Mouse (Mus musculus) naive thymus-derived CD4-positive, alpha-beta T cell, adult 2 months (primary cell): ENCODE results near the gene Tgfbr3.

Experiments used
- DNase-seq: peaks from one replicate; pipeline ENCODE4 v3.0.0-alpha.2; 2011; ENCODE audit warnings: low read depth

The Tgfbr3 gene

DNA sequence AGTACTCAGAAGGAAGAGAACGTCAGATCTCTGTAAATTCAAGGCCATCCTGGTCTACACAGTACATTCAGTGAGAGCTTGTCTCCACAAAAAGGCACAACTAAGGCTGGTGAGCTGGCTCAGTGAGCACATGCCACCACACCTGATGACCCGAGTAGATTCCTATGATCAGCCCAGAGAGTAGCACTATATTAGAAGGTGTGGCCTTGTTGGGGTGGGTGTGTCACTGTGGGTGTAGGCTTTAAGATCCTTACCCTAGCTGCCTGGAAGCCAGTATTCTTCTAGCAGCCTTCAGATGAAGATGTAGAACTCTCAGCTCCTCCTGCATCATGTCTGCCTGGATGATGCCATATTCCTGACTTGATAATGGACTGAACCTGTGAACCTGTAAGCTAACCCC is 115.9 kb downstream of the Tgfbr3 start:
- no peak for DNase-seq

DNA sequence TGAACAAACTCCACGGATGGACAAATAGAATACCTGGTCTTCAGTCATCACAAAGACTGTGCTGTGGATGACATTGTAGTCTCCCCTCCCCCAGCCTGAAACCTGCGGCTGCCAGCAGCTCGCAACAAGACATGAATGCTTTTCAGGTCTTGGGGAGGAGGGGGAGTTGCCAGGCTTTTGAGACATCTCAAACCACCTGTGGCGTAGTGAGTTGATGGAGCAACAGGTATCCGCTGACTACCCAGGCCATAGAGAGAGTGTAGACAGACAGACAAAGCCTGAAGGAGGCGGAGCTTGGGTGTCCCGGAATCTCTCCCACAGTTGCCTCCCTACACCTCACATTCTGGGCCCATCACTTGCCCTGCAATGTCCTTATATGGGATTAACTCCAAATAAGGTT is 117.6 kb downstream of the Tgfbr3 start:
- no peak for DNase-seq

DNA sequence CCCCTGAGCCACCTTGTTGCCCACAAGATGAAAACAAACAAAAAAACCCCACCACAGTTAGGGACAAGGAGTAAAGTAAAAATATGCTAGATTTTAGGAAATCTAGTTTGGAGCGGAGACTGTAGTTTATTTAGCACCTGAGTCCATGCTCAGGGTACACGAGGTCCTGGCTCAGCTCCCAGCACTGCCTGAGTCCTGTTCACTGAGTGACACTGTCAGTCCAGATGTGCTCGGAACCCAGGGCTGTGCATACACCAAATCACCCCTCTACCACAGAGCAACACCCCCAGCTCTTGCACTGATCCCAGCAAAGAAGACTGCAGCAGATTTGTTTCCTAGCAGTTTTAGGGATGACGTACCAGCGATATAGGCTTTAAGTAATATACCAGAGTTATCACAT is 119.6 kb downstream of the Tgfbr3 start:
- no peak for DNase-seq

DNA sequence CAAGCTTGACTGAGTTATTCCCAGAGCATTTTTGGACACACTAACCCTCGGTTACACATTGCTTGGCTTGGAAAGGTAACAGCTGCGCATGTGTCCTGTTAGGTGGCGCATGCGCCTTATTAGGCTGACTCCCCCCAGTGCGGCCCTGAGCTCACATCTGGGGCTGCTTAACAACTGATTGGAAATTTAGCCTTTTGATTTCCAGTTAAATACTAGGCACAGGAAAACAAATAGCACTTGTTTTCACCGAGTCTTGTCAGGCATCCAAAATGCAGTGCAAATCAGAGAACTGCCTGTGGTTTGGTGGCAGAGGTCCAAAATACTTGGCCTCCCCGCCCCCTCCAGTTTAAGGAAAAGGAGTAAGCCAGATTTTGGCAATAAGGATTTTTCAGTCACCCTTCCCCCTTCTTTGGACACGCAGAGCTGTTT is 121.5 kb downstream of the Tgfbr3 start:
- DNase-seq = no peak

DNA sequence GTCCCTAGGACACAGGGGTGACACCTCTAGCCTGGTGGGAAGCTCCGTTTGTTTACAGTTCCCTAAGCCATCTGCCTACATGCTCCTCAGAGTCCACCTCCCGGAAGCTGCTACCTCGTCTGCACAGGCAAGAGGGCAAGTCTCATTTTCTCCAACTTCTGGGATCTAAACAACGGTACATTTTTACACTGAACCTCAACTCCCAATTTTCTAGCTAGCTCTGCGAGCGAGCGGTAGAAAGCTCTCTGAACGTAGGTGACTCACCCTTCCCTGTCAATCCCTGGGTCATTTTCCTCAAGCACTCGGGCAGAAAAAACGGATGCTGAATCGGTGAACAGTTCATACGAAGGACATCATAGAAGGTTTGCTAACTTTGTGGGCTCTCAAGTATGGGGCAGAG is 122.1 kb downstream of the Tgfbr3 start:
- no peak for DNase-seq

DNA sequence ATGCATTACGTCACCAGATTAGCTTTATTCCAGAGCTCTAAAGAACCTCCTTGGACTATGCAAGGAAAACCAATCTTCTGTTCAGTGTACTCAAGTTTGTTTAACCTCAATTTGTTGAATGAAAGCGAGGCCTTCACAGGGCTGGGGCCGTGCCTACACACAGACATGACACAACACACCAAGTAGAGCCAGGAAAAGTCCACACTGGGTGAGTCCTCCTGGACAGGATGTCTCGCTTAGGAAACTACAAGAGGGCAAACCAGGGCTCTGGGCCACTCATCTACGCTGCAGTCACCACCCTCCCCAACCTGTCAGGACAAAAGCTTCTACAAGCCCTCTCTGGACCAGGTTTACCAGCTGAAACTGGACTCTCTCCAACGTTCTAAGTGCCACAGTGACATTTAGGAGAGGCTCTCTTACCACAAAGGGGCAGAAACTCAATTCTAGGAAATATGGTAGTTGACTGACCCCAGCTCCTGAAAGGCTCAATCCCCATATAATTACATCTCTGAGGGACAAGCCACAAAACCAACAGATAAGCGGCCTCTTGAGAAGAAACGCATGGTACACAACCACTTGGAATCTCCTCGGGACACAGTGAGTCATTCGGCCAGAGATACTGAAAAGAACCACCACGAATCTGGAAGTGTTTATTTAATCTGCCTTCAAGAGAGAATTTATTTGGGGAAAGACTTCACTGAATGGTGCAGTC is 122.6 kb downstream of the Tgfbr3 start:
- no peak for DNase-seq

DNA sequence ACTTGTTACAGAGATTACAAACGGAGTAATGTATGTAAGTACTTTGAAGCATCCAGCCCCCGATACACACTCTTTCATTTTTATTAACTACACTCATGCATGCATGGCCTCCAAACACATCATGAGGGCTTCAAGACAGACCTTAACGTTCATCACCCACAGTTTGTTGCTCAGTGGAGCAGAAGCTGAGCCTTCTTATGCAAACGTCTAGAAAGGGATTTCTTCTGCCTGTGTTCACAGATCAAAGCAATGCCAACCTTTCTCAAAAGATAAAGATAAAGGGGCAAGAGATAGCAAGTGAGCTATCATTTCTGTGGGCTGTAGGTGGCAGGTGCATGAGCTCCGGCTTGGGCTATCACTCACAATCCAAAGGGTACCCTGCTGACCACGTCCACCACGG is 123.7 kb downstream of the Tgfbr3 start:
- peak; percentile 62 for DNase-seq

DNA sequence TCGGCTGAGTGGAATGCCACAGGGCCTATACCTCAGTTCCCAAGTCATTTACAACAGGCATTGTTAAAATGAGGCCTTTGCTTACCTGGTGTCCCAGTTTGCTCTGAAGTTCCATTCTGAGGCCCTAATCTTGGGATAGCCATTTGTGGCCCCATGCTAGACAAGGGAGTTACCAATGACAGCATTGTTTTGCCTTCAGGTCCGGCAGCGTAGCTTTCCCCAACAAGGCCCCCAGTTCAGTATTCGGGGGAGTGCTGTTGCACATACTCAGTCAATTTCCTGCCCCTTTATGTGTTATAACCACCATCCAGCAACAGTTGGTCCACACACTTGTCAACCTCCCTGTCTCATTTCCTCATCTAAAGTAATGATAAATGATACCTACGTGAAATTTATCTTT is 124.2 kb downstream of the Tgfbr3 start:
- DNase-seq = peak; percentile 42

DNA sequence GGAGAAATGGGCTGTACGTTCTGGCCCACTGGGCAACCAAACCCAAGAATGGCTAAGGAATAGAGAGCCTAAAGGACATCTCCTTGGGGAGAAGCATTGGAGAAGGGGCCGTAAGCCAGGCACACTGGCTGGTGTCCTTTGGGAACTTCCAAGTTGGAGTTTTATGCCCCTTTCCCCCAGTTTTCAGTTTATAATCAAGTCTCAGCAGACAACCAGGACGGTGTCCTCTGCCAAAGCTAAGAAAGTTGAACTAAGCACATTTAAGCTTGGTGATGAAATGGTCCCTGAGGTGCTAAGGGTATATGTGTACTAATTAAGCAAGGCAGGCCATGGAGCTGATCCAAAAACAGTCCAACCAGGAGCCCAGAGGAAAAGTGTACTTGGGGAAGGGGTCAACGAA is 124.6 kb downstream of the Tgfbr3 start:
- DNase-seq = no peak

DNA sequence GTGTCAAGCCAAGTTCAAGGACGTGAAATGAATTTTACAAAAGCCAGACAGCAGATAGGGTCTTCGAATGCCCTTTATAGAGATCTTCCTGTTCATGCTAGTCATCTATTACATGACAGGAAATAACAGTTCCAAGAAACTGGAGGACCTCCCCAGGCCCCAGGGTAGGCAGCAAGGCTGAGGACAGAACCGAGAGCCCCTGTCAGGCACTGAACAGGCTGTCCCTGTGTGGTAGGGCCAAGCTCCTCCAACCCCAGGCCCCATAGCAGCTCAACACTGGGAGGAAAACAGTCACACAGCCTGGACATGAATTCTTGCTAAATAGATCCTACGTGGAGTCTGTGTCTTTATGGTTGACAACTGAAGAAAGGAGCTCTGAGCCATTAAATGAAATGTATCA is 125.3 kb downstream of the Tgfbr3 start:
- no peak for DNase-seq

DNA sequence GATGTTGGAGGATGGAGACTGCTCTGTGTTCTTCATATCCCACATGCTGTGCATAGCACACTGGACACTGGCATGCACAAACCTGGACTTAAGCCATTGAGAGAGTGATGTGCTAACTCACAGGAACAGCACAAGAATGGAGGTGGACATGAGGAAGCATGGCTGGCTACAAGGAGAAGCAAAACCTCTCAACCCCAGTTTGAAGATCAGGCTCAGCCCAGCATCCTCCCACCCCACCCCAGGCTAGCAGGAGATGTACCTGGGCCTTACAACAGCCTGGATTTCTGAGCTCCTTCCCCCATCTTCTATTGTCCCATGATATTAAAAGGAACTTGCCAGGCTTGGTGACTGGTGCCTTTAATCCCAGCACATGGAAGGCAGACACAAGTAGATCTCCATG is 126.1 kb downstream of the Tgfbr3 start:
- DNase-seq = no peak

DNA sequence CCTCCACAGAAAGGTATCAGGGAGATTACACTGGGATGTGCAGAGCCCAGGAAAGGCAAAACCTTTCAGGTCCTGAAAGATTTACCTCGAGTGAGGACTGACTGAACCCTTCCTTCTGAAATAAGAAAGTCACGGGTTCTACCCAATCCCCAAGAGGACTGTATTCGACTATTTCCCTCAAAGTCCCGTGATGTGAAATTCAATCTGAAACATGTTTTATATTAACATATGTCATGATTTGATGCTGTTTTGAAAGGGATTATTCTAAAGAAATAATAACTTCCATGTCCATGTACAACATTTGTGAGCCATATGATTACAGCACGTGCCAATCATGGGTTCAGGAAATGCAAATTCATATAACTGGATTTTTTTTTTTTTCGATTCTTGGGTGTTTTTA is 126.6 kb downstream of the Tgfbr3 start:
- no peak for DNase-seq

DNA sequence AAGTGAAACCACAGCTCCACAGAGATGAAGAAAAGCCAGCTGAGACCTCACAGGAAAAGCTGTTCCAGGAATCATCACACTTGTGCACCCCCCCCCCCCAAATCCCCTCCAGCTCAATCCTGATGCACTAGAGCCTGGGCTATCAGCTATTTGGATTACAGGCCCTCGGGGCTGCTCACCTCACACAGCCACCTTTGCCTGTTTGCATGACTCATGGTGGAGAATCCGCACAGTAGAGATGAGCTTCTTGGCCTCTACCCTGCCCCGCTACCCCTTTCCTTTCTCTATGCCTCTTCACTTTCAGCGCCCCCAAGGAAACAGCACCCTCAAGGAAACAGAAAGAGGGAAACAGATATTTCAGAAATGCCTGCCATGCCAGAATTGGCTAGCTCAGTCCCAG is 127.1 kb downstream of the Tgfbr3 start:
- DNase-seq = no peak

DNA sequence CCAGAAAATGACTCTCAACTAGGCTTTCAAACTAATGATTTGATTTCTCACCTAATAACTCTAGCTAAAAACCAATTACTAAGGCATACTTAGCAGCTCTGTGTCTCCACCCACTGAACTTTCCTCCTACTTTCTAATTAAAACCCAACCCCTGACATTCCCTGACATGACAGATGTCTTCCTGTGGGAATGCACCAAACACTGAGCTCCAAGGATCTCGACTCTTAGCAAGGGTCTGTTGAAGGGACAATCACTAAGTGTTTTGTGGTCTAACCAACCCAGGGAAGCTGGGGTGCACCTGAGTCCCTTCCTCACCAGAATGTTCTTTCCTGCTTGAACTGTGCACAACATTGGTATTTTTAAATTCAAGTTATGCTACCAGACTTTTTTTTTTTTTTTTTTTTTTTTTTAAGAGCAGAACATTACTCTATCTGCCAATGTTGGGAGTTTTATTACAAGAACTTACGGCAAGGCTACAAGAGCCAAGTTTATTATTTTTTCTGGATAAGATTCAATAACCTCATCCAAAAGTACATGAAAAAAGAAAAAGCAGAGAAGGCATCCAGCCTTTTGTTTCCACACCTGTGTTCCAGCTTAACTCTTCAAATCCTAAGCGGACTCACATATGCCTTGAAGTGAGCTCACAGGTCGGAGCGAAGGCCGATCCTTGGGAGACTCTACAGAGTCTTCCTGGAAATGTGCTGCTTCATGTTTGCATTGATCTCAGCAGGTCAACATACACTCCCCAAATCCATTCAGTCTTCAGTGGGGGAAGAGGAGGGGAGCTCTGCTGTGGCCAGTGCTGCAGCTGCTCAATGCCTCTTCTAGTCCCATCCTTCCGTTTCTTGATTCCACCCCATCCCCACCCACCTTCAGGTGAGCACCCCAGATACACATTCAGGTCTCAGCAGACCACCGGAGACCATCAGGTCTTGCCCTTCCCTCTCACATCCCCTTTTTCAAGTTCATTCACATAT is 129.2 kb downstream of the Tgfbr3 start:
- no peak for DNase-seq

DNA sequence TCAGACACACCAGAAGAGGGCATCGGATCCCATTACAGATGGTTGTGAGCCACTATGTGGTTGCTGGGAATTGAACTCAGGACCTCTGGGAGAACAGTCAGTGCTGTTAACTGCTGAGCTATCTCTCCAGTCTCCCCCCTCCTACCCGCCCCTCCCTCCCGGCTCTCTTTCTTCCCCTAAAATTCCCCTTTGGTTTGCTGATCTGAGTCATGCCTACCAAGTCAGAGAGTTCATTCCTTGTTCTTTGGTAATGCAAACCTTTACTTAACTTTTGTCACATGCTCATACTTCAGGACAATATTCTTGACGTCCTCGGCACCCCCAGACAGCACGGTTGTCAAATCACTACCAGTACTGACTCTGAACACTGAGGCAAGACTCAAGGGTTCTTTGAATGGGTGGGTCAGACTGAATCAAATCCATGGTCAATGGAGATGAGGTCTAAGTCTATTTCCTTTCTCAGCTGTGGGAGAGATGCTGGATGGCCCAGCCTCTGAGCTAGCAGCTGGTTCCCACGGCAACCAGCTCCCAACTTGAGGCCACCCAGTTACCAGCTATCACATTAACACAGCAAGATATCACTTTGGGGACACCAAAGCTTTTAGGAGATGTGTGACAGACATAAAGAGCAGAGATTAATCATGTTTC is 130.8 kb downstream of the Tgfbr3 start:
- no peak for DNase-seq

DNA sequence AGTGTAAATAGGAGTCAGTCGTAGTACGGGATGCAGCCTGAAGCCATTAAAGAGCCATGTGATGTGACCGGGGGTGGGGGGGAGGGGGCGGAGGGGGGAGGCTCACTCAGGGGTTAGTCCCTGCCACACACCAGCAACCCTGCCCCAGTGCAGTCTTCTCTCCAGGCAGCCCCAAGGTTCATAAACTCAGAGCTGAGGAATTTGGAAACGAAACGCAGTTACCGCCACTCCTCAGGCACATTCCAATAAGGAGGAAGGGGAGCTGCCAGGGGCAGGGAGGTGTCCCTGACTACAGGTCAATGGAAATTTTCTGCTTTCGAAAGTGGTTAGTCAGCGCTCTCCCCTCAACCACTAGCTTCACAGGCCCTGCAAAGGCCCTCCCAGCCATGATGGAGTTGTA is 132.0 kb downstream of the Tgfbr3 start:
- DNase-seq = no peak

DNA sequence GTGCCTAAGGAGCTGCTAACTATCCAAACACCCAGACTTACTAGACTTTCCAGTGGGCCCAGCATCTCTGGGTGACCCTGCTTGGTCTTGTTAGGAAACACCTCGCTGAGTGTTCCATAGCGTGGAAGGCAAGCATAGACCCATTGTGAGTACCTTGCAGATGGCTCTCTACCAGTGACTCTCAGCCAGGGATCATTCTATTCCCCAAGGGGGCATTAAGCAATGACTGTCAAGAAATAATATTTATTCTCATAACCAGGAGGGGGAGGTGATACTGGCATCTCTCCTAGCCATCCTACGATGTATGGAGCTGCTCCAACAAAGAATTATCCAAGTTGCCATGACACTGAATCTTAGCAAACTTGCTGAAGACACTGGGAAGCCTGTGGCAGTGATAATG is 133.3 kb downstream of the Tgfbr3 start:
- no peak for DNase-seq

DNA sequence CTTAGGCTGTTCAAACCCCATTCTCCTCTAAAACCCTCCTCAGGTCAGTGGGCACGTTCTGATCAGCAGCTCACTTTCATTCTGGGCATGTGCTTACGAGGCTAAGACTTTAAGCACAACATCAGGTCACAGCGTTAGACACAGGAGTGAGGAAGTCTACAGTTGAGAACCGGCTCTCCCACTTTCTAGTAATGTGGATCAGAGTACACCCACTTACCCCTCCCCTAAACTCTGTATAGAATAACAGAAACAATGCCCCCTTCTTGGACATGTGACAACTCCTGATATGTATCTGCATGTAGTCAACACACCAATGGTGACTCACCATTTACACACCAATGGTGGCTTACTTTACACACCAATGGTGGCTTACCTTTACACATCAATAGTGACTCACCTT is 136.4 kb downstream of the Tgfbr3 start:
- no peak for DNase-seq

DNA sequence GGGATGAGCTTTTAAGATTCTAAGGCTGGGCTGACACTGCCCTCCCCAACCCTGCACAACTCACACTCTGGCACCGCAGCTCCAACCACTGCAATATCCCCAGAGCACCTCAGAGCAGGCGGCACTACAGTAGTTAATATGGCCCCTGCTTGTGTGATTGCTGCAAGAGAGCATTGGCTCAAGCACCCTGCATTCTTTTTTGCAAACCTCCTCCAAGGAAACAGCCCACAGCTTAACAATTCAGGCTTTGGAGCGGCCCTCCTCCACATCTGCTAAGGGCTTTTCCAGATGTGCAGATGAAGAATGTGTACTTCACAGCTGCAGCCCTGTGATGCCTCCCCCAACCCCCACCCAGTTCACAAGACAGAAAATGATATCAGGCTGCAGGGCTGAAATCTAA is 138.1 kb downstream of the Tgfbr3 start:
- DNase-seq = no peak

DNA sequence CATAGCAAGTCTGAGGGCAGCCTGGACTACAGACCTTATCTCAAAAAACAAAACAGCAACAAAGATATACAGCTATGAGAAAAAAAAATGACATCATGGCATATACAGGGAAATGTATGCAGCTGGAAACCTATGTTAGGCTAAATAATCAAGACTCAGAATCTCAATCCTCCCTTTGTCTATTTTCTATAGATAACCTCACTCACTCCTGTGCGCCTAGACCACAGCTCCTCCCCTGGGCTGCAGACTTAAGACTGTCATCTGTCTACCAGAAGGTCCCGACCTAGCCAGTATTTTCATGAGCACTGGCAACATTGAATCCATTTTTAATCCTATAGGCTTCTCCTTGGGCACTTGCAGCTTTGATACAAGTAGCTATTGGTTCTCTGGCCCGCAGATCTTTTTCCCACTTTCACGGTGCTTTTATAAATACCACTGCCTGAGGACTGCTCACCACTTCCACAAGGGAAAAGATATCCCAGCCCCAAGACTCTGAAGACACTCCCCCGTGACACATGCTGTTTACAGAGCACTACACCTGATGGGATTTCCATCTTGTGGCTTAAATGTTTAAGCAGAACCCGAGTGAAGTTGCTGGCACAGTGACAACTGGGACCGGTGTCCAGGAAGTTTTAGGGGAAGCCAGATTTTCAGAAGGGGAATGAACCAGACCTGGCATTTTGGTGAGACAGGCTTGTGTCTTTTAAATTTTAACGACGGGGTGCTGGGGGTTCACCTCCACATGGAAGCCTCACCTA is 138.7 kb downstream of the Tgfbr3 start:
- DNase-seq = no peak

DNA sequence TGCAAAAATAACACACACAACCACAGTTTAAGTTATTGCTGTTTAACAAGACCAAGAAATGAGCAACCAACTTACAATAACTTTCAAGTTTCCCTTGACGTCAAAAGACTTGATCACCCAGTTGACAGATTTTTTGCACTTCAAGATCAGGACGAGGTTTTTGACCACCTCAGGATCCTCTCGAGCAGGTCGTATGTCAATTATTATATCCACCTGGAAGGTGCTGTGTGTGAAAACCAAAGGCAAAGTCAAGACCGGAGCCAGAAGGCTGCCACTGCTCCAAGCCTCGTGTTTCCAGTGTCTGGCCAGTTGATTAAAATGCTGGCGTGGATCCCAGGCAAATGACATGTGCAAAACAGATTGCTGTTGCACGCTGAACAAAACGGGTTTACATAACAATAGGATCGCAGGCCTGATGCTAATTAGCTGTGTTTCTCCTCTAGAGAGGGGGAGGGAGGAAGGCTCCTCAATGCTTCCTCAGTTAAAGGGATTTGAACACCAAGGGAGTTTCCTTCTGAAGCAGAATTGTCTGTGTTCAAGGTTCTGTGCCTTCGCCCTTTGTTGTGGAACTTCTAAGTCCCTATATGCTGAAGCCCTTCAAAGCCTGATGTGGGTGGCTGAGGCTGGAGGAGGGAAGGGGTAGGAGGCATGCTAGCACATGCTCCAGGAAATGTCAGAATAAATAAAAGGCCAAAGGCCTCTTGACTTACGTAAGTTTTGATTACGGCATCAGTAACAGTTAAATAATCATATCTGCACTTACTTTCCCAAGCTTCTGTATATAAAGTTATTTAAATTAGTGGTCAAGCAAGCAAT is 141.3 kb downstream of the Tgfbr3 start:
- peak; percentile 81 for DNase-seq
